Mouse (Mus musculus) cerebellum, adult 18-20 months (tissue): ENCODE results near the gene Ubtf.

Source experiments
- DNase-seq, 2 experiments: peaks; one replicate each; pipeline ENCODE4 v3.0.0; 2021

Gene Ubtf

GRCm38 (mm10) chr11:102346926-102347325 is 27.4 kb upstream of the Ubtf start:
- DNase-seq = no peak

GRCm38 (mm10) chr11:102344458-102344857 is 24.9 kb upstream of the Ubtf start:
- DNase-seq = no peak

- no peak for DNase-seq
These were observed 23.2 kb upstream of the Ubtf start for GRCm38 (mm10) chr11:102342742-102343141.

- no peak for DNase-seq
These were observed 21.6 kb upstream of the Ubtf start for GRCm38 (mm10) chr11:102341101-102341500.

GRCm38 (mm10) chr11:102339624-102340023 is 20.1 kb upstream of the Ubtf start:
- peak in 1 of 2 experiments; percentile 60 for DNase-seq

GRCm38 (mm10) chr11:102339195-102339594 is 19.7 kb upstream of the Ubtf start:
- peak; percentile 79 to 85 for DNase-seq

GRCm38 (mm10) chr11:102338561-102338960 is 19.0 kb upstream of the Ubtf start:
- peak; percentile 97 to 99 for DNase-seq

GRCm38 (mm10) chr11:102337921-102338320 is 18.4 kb upstream of the Ubtf start:
- DNase-seq = no peak

- no peak for DNase-seq
These were observed 16.6 kb upstream of the Ubtf start for GRCm38 (mm10) chr11:102336191-102336590.

- no peak for DNase-seq
These were observed 15.6 kb upstream of the Ubtf start for GRCm38 (mm10) chr11:102334973-102335700.

GRCm38 (mm10) chr11:102334010-102334409 is 14.5 kb upstream of the Ubtf start:
- DNase-seq = no peak

GRCm38 (mm10) chr11:102333061-102333460 is 13.5 kb upstream of the Ubtf start:
- DNase-seq = no peak

GRCm38 (mm10) chr11:102331806-102332205 is 12.3 kb upstream of the Ubtf start:
- no peak for DNase-seq

- DNase-seq = no peak
These were observed 10.5 kb upstream of the Ubtf start for GRCm38 (mm10) chr11:102330039-102330438.

GRCm38 (mm10) chr11:102329518-102329917 is 10.0 kb upstream of the Ubtf start:
- DNase-seq = no peak

GRCm38 (mm10) chr11:102327839-102328238 is 8.3 kb upstream of the Ubtf start:
- DNase-seq = no peak

GRCm38 (mm10) chr11:102327250-102327649 is 7.7 kb upstream of the Ubtf start:
- DNase-seq = no peak

- DNase-seq = no peak
These were observed 4.0 kb upstream of the Ubtf start for GRCm38 (mm10) chr11:102323516-102323915.

GRCm38 (mm10) chr11:102321931-102322330 is 2.4 kb upstream of the Ubtf start:
- no peak for DNase-seq

- peak; percentile 70 to 75 for DNase-seq
These were observed 1.1 kb upstream of the Ubtf start for GRCm38 (mm10) chr11:102320686-102321005.

- DNase-seq = peak; percentile 91 to 96
These were observed 571 bp upstream of the Ubtf start for GRCm38 (mm10) chr11:102319941-102320685.

- DNase-seq = peak; percentile 49 to 75
These were observed 749 bp downstream of the Ubtf start for GRCm38 (mm10) chr11:102318576-102319409.

- peak; percentile 61 to 81 for DNase-seq
These were observed 1.5 kb downstream of the Ubtf start for GRCm38 (mm10) chr11:102317901-102318575.
